Mouse (Mus musculus) skeletal muscle tissue, adult 2 months (tissue): Measurements from ENCODE around the gene Mau2.
"Not testable (repeated sequence)": the region's sequence is repeated elsewhere in the genome, so short reads cannot be mapped to it uniquely, and the experiment has no call there.

Source experiments
- DNase-seq: peaks from one replicate; pipeline ENCODE4 v3.0.0-alpha.2; 2012; ENCODE audit warnings: low read depth, low spot score

The Mau2 gene

GRCm38 (mm10) chr8:70042583-70043455 lies at the start of gene Mau2, which contains the start of gene Sugp1:
TSS of gene Mau2 (minus strand) at chr8:70042734.
TSS of gene Sugp1 (plus strand) at chr8:70042813.
- DNase-seq, result peak; percentile 98

GRCm38 (mm10) chr8:70089296-70089960 lies 46.9 kb upstream of the Mau2 start:
- DNase-seq, result no peak

GRCm38 (mm10) chr8:70087836-70088650 lies 45.5 kb upstream of the Mau2 start:
- DNase-seq, result no peak

GRCm38 (mm10) chr8:70087237-70087636 lies 44.7 kb upstream of the Mau2 start:
- DNase-seq, result no peak

GRCm38 (mm10) chr8:70086151-70086550 lies 43.6 kb upstream of the Mau2 start:
- no peak for DNase-seq

GRCm38 (mm10) chr8:70084191-70085065 lies 41.9 kb upstream of the Mau2 start:
- DNase-seq, result no peak

- peak; percentile 30 for DNase-seq
Measured at GRCm38 (mm10) chr8:70083285-70083684, 40.8 kb upstream of the Mau2 start, which contains the start of gene Hapln4. TSS of gene Hapln4 (plus strand) at chr8:70083457.

GRCm38 (mm10) chr8:70081976-70082375 lies 39.4 kb upstream of the Mau2 start:
- no peak for DNase-seq

- DNase-seq, result no peak
Measured at GRCm38 (mm10) chr8:70073682-70074081, 31.1 kb upstream of the Mau2 start.

- no peak for DNase-seq
Measured at GRCm38 (mm10) chr8:70073120-70073519, 30.6 kb upstream of the Mau2 start.

- no peak for DNase-seq
Measured at GRCm38 (mm10) chr8:70072441-70073069, 30.0 kb upstream of the Mau2 start, which contains the start of gene Tm6sf2. TSS of gene Tm6sf2 (plus strand) at chr8:70072924.

GRCm38 (mm10) chr8:70071836-70072440 lies 29.4 kb upstream of the Mau2 start:
- DNase-seq, result no peak

- DNase-seq, result no peak
Measured at GRCm38 (mm10) chr8:70057721-70058120, 15.2 kb upstream of the Mau2 start.

GRCm38 (mm10) chr8:70050434-70050833 lies 7.9 kb upstream of the Mau2 start:
- not testable (repeated sequence) for DNase-seq

GRCm38 (mm10) chr8:70049662-70050061 lies 7.1 kb upstream of the Mau2 start:
- DNase-seq, result no peak

GRCm38 (mm10) chr8:70043996-70044395 lies 1.5 kb upstream of the Mau2 start:
- DNase-seq, result no peak

- peak; percentile 9 for DNase-seq
Measured at GRCm38 (mm10) chr8:70041885-70042546, 518 bp downstream of the Mau2 start.

- no peak for DNase-seq
Measured at GRCm38 (mm10) chr8:70037994-70038393, 4.5 kb downstream of the Mau2 start.

GRCm38 (mm10) chr8:70030255-70030654 lies 12.3 kb downstream of the Mau2 start:
- DNase-seq, result peak; percentile 54
